In the genomic region with DNA sequence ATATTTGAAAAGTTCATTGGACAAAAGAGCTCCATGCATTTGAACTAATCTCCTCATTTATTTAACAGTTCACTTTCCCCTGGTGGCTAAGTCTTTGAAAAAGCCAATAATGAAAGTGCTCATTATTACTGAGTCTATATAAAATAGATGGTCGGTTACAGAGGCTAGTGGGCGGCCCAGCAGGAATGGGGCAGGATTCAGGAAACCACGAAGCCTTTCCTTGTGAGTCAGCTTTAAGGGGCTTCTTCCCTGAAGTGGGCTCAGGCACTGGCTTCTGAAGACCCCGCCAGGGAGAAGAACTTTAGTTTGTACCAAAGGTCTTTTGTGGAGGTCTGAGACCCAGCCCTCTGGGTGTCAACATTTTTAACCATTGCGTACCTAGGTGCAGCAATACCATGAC, we compare ENCODE assay signal across 1 mouse cellular context.
TF ChIP-seq lines count a peak whose summit lies in the region.

No protein-coding gene starts in this region.

TF ChIP-seq in CH12.LX, 34 proteins besides CTCF, POLR2A, EP300 and RAD21:
- TF ChIP-seq MAX (IDR thresholded peaks at IDR 0.05; ENCODE audit: low read length) (no peak), KAT2A (IDR thresholded peaks at IDR 0.05; ENCODE audit: insufficient replicate concordance, low read length) (no peak), JUND (conservative IDR thresholded peaks at IDR 0.05; ENCODE audit: low read depth, low read length) (no peak), MAZ (IDR thresholded peaks at IDR 0.05; ENCODE audit: low read depth, low read length) (no peak), BHLHE40 (IDR thresholded peaks at IDR 0.05; ENCODE audit: low read depth, low read length) (no peak), SMC3 (IDR thresholded peaks at IDR 0.05; ENCODE audit: low read depth, low read length) (no peak), ETS1 (conservative IDR thresholded peaks at IDR 0.05; ENCODE audit: low read depth, low read length) (no peak), MXI1 (IDR thresholded peaks at IDR 0.05; ENCODE audit: low read depth, low read length) (no peak), POLR2AphosphoS2 (IDR thresholded peaks at IDR 0.05; ENCODE audit: low read depth, low read length) (no peak)
